Mouse (Mus musculus) small intestine, adult 2 months (tissue): ENCODE results near the gene Clec4a3. TPM values are rescaled to one million over a fixed set of nuclear protein-coding genes. Genes with fewer than 3 reads are reported as not detected.
"Not testable (repeated sequence)": the region's sequence is repeated elsewhere in the genome, so short reads cannot be mapped to it uniquely, and the experiment has no call there.

Experiments
- H3K27ac ChIP-seq: fragments of 200-500 bp; 2 replicates; pipeline ENCODE4 v1.5.1; 2012; ENCODE audit warnings: low read depth, low read length, control low read depth, inconsistent platforms; ENCODE audit not compliant: insufficient read depth
- H3K27me3 ChIP-seq: fragments of 200-500 bp; 2 replicates; pipeline ENCODE4 v1.6.1; 2012; ENCODE audit warnings: mild to moderate bottlenecking, moderate library complexity, low read length, inconsistent platforms; ENCODE audit not compliant: control insufficient read depth, insufficient read depth
- H3K36me3 ChIP-seq: fragments of 200-500 bp; 2 replicates; pipeline ENCODE4 v1.6.1; 2012; ENCODE audit warnings: mild to moderate bottlenecking, low read length, control low read depth, inconsistent platforms; ENCODE audit not compliant: control insufficient read depth, insufficient read depth
- H3K4me1 ChIP-seq: fragments of 200-500 bp; 2 replicates; pipeline ENCODE4 v1.6.1; 2012; ENCODE audit warnings: low read length, inconsistent platforms, mixed read lengths; ENCODE audit not compliant: control insufficient read depth, insufficient read depth, insufficient read length
- H3K4me3 ChIP-seq: fragments of 200-500 bp; 2 replicates; pipeline ENCODE4 v1.5.1; 2012; ENCODE audit warnings: low read depth, mild to moderate bottlenecking, control low read depth, inconsistent platforms, low read length, moderate library complexity
- CTCF ChIP-seq: fragments of 200-500 bp; IDR thresholded peaks from 2 replicates; pipeline ENCODE4 v1.5.1; 2012; ENCODE audit warnings: low read depth, mild to moderate bottlenecking, control low read depth, inconsistent platforms, low read length, moderate library complexity, mixed read lengths; ENCODE audit not compliant: insufficient replicate concordance, insufficient read length; ENCODE audit errors: extremely low read depth
- POLR2A ChIP-seq: fragments of 200-500 bp; IDR thresholded peaks from 2 replicates; pipeline ENCODE4 v1.6.1; 2012; ENCODE audit warnings: low read depth, mild to moderate bottlenecking, control low read depth, inconsistent platforms, low read length, moderate library complexity
- WGBS: fragments of 180-500 bp; shearing (Covaris S2); methylation state at CpG from one replicate; pipeline ENCODE4 v1.1.7; 2018; 5-methylcytosine and 5-hydroxymethylcytosine counted together
- polyA plus RNA-seq: library from polyadenylated mRNA; depleted of rRNA; stranded (reverse); fragments of >200 nt; gene quantifications from 2 replicates; pipeline ENCODE4 v1.2.3, GENCODE M21; 2012; rRNA removed

The Clec4a3 gene
- polyA plus RNA-seq, 1 experiment, result 0.27 TPM

GRCm38 (mm10) chr6:122989876-122990437, 37.6 kb downstream of the Clec4a3 start, which contains the start of gene Clec4a4:
Gene Clec4a4, plus strand, starts transcription at chr6:122990367.
- H3K36me3 ChIP-seq, result no peaks in the 10 kb centered on the region
- no peak within 1 kb of the TSS for H3K4me3 ChIP-seq
- TF ChIP-seq CTCF (no peak), POLR2A (no peak)
- H3K27ac ChIP-seq, result no peak within 1 kb of the TSS
- H3K4me1 ChIP-seq, result no peaks in the 10 kb centered on the region
- H3K27me3 ChIP-seq, result no peaks in the 10 kb centered on the region
- 81% methylated on average over 6 of the region's 6 CpGs for WGBS

GRCm38 (mm10) chr6:123004696-123005095, 52.4 kb downstream of the Clec4a3 start:
- WGBS, result 64% methylated on average over 2 of the region's 2 CpGs
- not testable (repeated sequence) for H3K36me3 ChIP-seq, H3K27me3 ChIP-seq, H3K4me3 ChIP-seq, H3K27ac ChIP-seq, H3K4me1 ChIP-seq

- WGBS, result 52% methylated on average over 1 of the region's 1 CpGs
These were observed 53.3 kb downstream of the Clec4a3 start for GRCm38 (mm10) chr6:123005591-123005990.

More at GRCm38 (mm10) chr6:123005591-123005990, 53.3 kb downstream of the Clec4a3 start:
- Histone ChIP-seq H3K4me1 (no peaks in the 10 kb centered on the region), H3K36me3 (no peaks in the 10 kb centered on the region), H3K27me3 (no peaks in the 10 kb centered on the region), H3K27ac (no peak overlapping the region), H3K4me3 (no peak overlapping the region)
- TF ChIP-seq POLR2A, result no peak
- TF ChIP-seq CTCF, result no peak

Other genes with a start within 250 kb of the Clec4a3 start
- not detected in 2 replicates for gene Nanog, start 245.0 kb upstream of the Clec4a3 start, polyA plus RNA-seq
- gene Slc2a3, start 150.9 kb upstream of the Clec4a3 start, polyA plus RNA-seq, result 1.0 and 1.3 TPM in 2 replicates
- 5.9 and 12.3 TPM in 2 replicates for gene Foxj2, start 132.6 kb upstream of the Clec4a3 start, polyA plus RNA-seq
- 1.2 and 1.8 TPM in 2 replicates for gene C3ar1, start 96.4 kb upstream of the Clec4a3 start, polyA plus RNA-seq
- 5.1 and 8.6 TPM in 2 replicates for gene Necap1, start 78.0 kb upstream of the Clec4a3 start, polyA plus RNA-seq
- 0.29 and 0.65 TPM in 2 replicates for gene Clec4a1, start 30.7 kb upstream of the Clec4a3 start, polyA plus RNA-seq
- not detected in 2 replicates for gene Clec4a4, start 37.9 kb downstream of the Clec4a3 start, polyA plus RNA-seq
- gene Clec4b1, start 97.4 kb downstream of the Clec4a3 start, polyA plus RNA-seq, result 0.27 TPM in 1 of 2 replicates, not detected in the other
- gene Clec4a2, start 153.9 kb downstream of the Clec4a3 start, polyA plus RNA-seq, result 0.56 and 0.60 TPM in 2 replicates
- gene Clec4b2, start 220.4 kb downstream of the Clec4a3 start, polyA plus RNA-seq, result not detected in 2 replicates